Mouse (Mus musculus): Measurements from ENCODE around the gene Impg2.

The Impg2 gene

DNA sequence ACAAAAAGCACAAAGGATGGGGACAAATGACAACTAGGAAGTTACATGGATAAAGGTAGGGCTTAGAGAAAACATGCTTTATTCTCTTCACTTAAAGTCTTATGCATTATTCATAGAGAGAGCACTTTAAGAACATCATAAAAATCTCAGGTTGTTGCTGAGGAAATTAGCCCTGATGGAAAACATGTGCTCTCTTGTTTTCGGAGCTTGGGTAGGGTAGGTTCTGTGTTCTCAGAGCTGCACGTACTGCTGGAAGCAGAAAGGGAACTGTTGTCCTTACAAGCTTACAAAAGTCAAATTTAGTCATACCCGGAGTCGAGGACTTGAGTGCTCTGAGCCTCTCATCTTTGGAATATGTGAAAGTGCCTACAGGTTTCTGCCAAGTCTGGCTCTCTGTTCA, 98.9 kb downstream of the Impg2 start:
- no peak for DNase-seq

DNA sequence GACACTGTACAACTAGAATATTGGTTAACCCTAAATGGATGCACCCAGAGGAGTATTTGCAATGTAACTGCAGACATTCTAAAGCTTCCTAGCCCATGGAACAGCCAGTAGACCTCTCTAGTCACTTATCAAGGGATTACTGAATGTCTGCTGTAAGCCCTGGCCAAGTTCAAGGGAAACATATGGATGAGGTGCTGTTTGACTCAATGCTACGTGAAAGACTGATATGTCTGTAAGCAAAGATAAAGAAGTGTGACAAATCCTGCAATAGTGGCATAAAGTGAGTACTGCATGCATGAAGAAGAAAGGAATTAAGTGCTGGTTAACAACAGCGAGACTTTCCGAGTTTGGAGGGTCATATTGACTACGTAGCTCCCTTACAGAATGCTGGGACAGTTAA, 100.1 kb downstream of the Impg2 start:
- no peak for DNase-seq

DNA sequence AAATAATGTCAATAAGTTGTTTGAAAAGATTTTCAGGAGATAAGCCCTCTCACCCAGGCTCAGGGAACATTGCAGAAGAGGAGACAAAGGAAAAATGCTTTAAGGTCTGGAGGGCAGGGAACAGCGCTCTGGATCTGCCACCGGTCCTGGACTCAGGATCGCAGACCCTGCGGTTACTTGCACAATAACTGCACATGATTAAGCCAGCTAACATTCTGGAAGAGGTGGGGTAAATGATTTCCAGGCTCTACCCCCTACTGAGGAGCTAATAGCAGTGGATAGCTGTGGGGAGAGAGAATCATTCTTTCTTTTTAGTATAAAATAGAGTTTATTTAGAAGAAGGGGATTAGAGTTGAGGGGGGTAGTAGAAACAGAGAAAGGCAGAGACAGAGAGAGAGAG, 103.5 kb downstream of the Impg2 start:
- no peak for DNase-seq

DNA sequence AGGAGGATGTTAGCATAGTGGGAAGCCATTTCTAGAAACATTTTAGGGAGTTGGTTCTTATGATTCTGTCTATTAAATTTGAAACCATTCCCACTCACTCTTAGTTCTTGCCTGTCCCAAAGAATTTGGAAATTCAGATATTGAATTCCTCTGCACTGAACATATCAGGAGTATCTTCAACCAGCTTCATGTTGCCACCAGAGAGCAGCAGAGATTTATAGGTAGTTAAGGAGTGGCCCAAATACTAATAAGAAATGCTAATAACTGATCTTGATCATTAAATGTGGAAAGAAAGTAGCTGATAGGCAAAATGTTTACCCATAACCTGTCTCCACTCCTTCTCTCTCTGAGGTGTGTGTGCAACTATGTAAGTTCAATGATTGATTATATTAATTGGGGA, 107.2 kb downstream of the Impg2 start:
- no peak for DNase-seq
